Mouse (Mus musculus): ENCODE results near the gene Bsnd. TPM values are rescaled to one million over a fixed set of nuclear protein-coding genes. Genes with fewer than 3 reads are reported as not detected.

Bsnd gene
- total RNA-seq, 2 experiments from 2014 or later = not detected

Other genes with a start within 250 kb of the Bsnd start
- gene Usp24, start 176.1 kb downstream of the Bsnd start, total RNA-seq (2021) = 10 to 100 TPM; 59.1 to 60.3 TPM
- gene Pcsk9, start 28.0 kb downstream of the Bsnd start, total RNA-seq (2021) = 1 to 10 TPM; 4.4 to 5.3 TPM
- gene Dhcr24, start 68.8 kb upstream of the Bsnd start, total RNA-seq (2021) = 100 to 1,000 TPM; 143 to 145 TPM
- under 1 TPM in 1 of 2 experiments, not detected in 1; 0.22 TPM for gene Lexm, start 125.0 kb upstream of the Bsnd start, total RNA-seq (2021)
- 1 to 10 TPM; 1.6 to 1.9 TPM for gene Ttc22, start 130.1 kb upstream of the Bsnd start, total RNA-seq (2021)
- gene Pars2, start 158.8 kb upstream of the Bsnd start, total RNA-seq (2021) = 1 to 10 TPM; 6.0 to 9.2 TPM
- gene Ttc4, start 186.7 kb upstream of the Bsnd start, total RNA-seq (2021) = 10 to 100 TPM; 57.4 to 62.1 TPM
- gene Mroh7, start 238.6 kb upstream of the Bsnd start, total RNA-seq (2021) = 1 to 10 TPM; 1.3 to 1.6 TPM
- gene Fam151a, start 241.6 kb upstream of the Bsnd start, total RNA-seq (2021) = not detected